Mouse (Mus musculus): ENCODE results near the gene Dld. TPM values are rescaled to one million over a fixed set of nuclear protein-coding genes. Genes with fewer than 3 reads are reported as not detected.

The Dld gene
- polyA plus RNA-seq, 1 experiment from 2014 or later: 119 TPM

- ATAC-seq (ENCODE audit: borderline replicate concordance, extremely low read depth, low FRiP score, low TSS enrichment): peak; percentile 26; the same call in 1 of the 2 replicates
- Histone ChIP-seq H3K4me2 (0 out of 2 replicates have a peak overlapping the region, but pooled peaks have one; percentile 12), H3K9me3 (no peaks in the 10 kb centered on the region), H3K4me3 (no peak overlapping the region), H3K27ac (no peak overlapping the region), H3K36me3 (no peaks in the 10 kb centered on the region), H3K4me1 (peaks cover 23% of the 10 kb centered on the region), H3K27me3 (no peaks in the 10 kb centered on the region), H3K9ac (no peak overlapping the region)
- WGBS: 31% methylated on average over 9 of the region's 9 CpGs
These were observed 23.5 kb upstream of the Dld start for GRCm38 (mm10) chr12:31374603-31375282.

- Histone ChIP-seq H3K9ac (no peak overlapping the region), H3K36me3 (no peaks in the 10 kb centered on the region), H3K27ac (no peak overlapping the region), H3K4me2 (no peak overlapping the region), H3K4me1 (0 out of 2 replicates have a peak, but pooled peaks cover 4% of the 10 kb centered on the region), H3K4me3 (no peak overlapping the region), H3K27me3 (no peaks in the 10 kb centered on the region), H3K9me3 (no peaks in the 10 kb centered on the region)
- 62% methylated on average over 7 of the region's 7 CpGs for WGBS
- no peak for ATAC-seq (ENCODE audit: borderline replicate concordance, extremely low read depth, low FRiP score, low TSS enrichment)
These were observed 18.4 kb upstream of the Dld start for GRCm38 (mm10) chr12:31369656-31370055.

GRCm38 (mm10) chr12:31369118-31369517, 17.9 kb upstream of the Dld start:
- Histone ChIP-seq H3K27me3 (no peaks in the 10 kb centered on the region), H3K36me3 (no peaks in the 10 kb centered on the region), H3K4me1 (0 out of 2 replicates have a peak, but pooled peaks cover 4% of the 10 kb centered on the region), H3K4me2 (no peak overlapping the region), H3K27ac (no peak overlapping the region), H3K9me3 (no peaks in the 10 kb centered on the region), H3K4me3 (no peak overlapping the region), H3K9ac (no peak overlapping the region)
- ATAC-seq (ENCODE audit: borderline replicate concordance, extremely low read depth, low FRiP score, low TSS enrichment): no peak
- WGBS: 85% methylated on average over 1 of the region's 1 CpGs

GRCm38 (mm10) chr12:31367721-31368120, 16.5 kb upstream of the Dld start:
- no peak overlapping the region for H3K4me2 ChIP-seq
- H3K4me1 ChIP-seq: 0 out of 2 replicates have a peak, but pooled peaks cover 4% of the 10 kb centered on the region
- no peaks in the 10 kb centered on the region for H3K36me3 ChIP-seq
- no peak overlapping the region for H3K9ac ChIP-seq
- 93% methylated on average over 5 of the region's 5 CpGs for WGBS
- no peak overlapping the region for H3K4me3 ChIP-seq
- no peaks in the 10 kb centered on the region for H3K9me3 ChIP-seq
- ATAC-seq (ENCODE audit: borderline replicate concordance, extremely low read depth, low FRiP score, low TSS enrichment): no peak
- no peaks in the 10 kb centered on the region for H3K27me3 ChIP-seq
- no peak overlapping the region for H3K27ac ChIP-seq

- 47% methylated on average over 3 of the region's 3 CpGs for WGBS
- no peak overlapping the region for H3K9ac ChIP-seq
- H3K4me1 ChIP-seq: no peaks in the 10 kb centered on the region
- no peak overlapping the region for H3K27ac ChIP-seq
- no peak overlapping the region for H3K4me3 ChIP-seq
- no peaks in the 10 kb centered on the region for H3K27me3 ChIP-seq
- H3K4me2 ChIP-seq: no peak overlapping the region
- no peaks in the 10 kb centered on the region for H3K36me3 ChIP-seq
- ATAC-seq (ENCODE audit: borderline replicate concordance, extremely low read depth, low FRiP score, low TSS enrichment): no peak; the same call in 1 of the 2 replicates
- no peaks in the 10 kb centered on the region for H3K9me3 ChIP-seq
These were observed 15.2 kb upstream of the Dld start for GRCm38 (mm10) chr12:31366428-31366827.

GRCm38 (mm10) chr12:31350191-31350943, 886 bp downstream of the Dld start:
- H3K4me1 ChIP-seq: peaks cover 13% of the 10 kb centered on the region
- H3K27me3 ChIP-seq: no peaks in the 10 kb centered on the region
- peak overlapping the region; percentile 67 for H3K4me2 ChIP-seq
- no peak overlapping the region for H3K27ac ChIP-seq
- no peaks in the 10 kb centered on the region for H3K9me3 ChIP-seq
- H3K36me3 ChIP-seq: peaks cover 18% of the 10 kb centered on the region
- 22% methylated on average over 15 of the region's 15 CpGs for WGBS
- peak overlapping the region; percentile 93 for H3K4me3 ChIP-seq
- no peak for ATAC-seq (ENCODE audit: borderline replicate concordance, extremely low read depth, low FRiP score, low TSS enrichment)
- H3K9ac ChIP-seq: peak overlapping the region; percentile 91

- no peak for ATAC-seq (ENCODE audit: borderline replicate concordance, extremely low read depth, low FRiP score, low TSS enrichment)
- Histone ChIP-seq H3K27ac (no peak overlapping the region), H3K4me2 (no peak overlapping the region), H3K9me3 (no peaks in the 10 kb centered on the region), H3K9ac (no peak overlapping the region), H3K4me1 (no peaks in the 10 kb centered on the region), H3K4me3 (no peak overlapping the region), H3K36me3 (peaks cover 75% of the 10 kb centered on the region), H3K27me3 (no peaks in the 10 kb centered on the region)
- WGBS: 88% methylated on average over 1 of the region's 1 CpGs
These were observed 18.0 kb downstream of the Dld start for GRCm38 (mm10) chr12:31333261-31333660.

- H3K27ac ChIP-seq: no peak overlapping the region
- H3K4me2 ChIP-seq: no peak overlapping the region
- H3K9me3 ChIP-seq: no peaks in the 10 kb centered on the region
- WGBS: 81% methylated on average over 9 of the region's 9 CpGs
- H3K4me1 ChIP-seq: no peaks in the 10 kb centered on the region
- H3K27me3 ChIP-seq: no peaks in the 10 kb centered on the region
- H3K4me3 ChIP-seq: no peak overlapping the region
- no peak overlapping the region for H3K9ac ChIP-seq
- peaks cover 85% of the 10 kb centered on the region for H3K36me3 ChIP-seq
- ATAC-seq (ENCODE audit: borderline replicate concordance, extremely low read depth, low FRiP score, low TSS enrichment): no peak
These were observed 24.1 kb downstream of the Dld start for GRCm38 (mm10) chr12:31327139-31327538.

GRCm38 (mm10) chr12:31323136-31323695, 28.0 kb downstream of the Dld start:
- no peak overlapping the region for H3K9ac ChIP-seq
- WGBS: 79% methylated on average over 9 of the region's 9 CpGs
- H3K4me1 ChIP-seq: no peaks in the 10 kb centered on the region
- H3K27ac ChIP-seq: no peak overlapping the region
- H3K9me3 ChIP-seq: no peaks in the 10 kb centered on the region
- H3K4me3 ChIP-seq: no peak overlapping the region
- no peak overlapping the region for H3K4me2 ChIP-seq
- ATAC-seq (ENCODE audit: borderline replicate concordance, extremely low read depth, low FRiP score, low TSS enrichment): no peak
- no peaks in the 10 kb centered on the region for H3K27me3 ChIP-seq
- H3K36me3 ChIP-seq: peaks cover 96% of the 10 kb centered on the region

- no peak overlapping the region for H3K27ac ChIP-seq
- H3K27me3 ChIP-seq: no peaks in the 10 kb centered on the region
- no peak for ATAC-seq (ENCODE audit: borderline replicate concordance, extremely low read depth, low FRiP score, low TSS enrichment)
- H3K4me1 ChIP-seq: no peaks in the 10 kb centered on the region
- peaks cover 98% of the 10 kb centered on the region for H3K36me3 ChIP-seq
- H3K4me2 ChIP-seq: no peak overlapping the region
- no peak overlapping the region for H3K4me3 ChIP-seq
- 98% methylated on average over 1 of the region's 1 CpGs for WGBS
- H3K9me3 ChIP-seq: no peaks in the 10 kb centered on the region
- no peak overlapping the region for H3K9ac ChIP-seq
These were observed 29.7 kb downstream of the Dld start for GRCm38 (mm10) chr12:31321532-31321931.

- no peak for ATAC-seq (ENCODE audit: borderline replicate concordance, extremely low read depth, low FRiP score, low TSS enrichment)
- Histone ChIP-seq H3K9me3 (no peaks in the 10 kb centered on the region), H3K9ac (no peak overlapping the region), H3K27me3 (no peaks in the 10 kb centered on the region), H3K4me1 (no peaks in the 10 kb centered on the region), H3K4me2 (no peak overlapping the region), H3K27ac (no peak overlapping the region), H3K36me3 (peaks cover 98% of the 10 kb centered on the region), H3K4me3 (no peak overlapping the region)
- whole genome bisulfite sequencing: 72% methylated on average over 13 of the region's 13 CpGs
These were observed 30.4 kb downstream of the Dld start for GRCm38 (mm10) chr12:31320817-31321216.

GRCm38 (mm10) chr12:31318409-31318963, 32.8 kb downstream of the Dld start:
- Histone ChIP-seq H3K27ac (no peak overlapping the region), H3K4me2 (no peak overlapping the region), H3K9ac (no peak overlapping the region), H3K4me3 (no peak overlapping the region), H3K4me1 (no peaks in the 10 kb centered on the region), H3K36me3 (peaks cover 97% of the 10 kb centered on the region), H3K27me3 (no peaks in the 10 kb centered on the region), H3K9me3 (no peaks in the 10 kb centered on the region)
- WGBS: 64% methylated on average over 10 of the region's 10 CpGs
- ATAC-seq (ENCODE audit: borderline replicate concordance, extremely low read depth, low FRiP score, low TSS enrichment): no peak

All from lung, embryonic 15.5 days (tissue).